Mouse (Mus musculus) ES-E14 (cell line): ENCODE data around the gene Wtap.

Experiments used
- CHD2 ChIP-seq: IDR thresholded peaks from 2 replicates; pipeline ENCODE4 v1.6.1; 2014; ENCODE audit warnings: mild to moderate bottlenecking, low read depth, low read length, inconsistent platforms
- HCFC1 ChIP-seq: IDR thresholded peaks from 2 replicates; pipeline ENCODE4 v1.6.1; 2012; ENCODE audit warnings: low read length, inconsistent platforms, borderline replicate concordance; ENCODE audit not compliant: insufficient read depth
- MAFK ChIP-seq: IDR thresholded peaks from 2 replicates; pipeline ENCODE4 v1.6.1; 2014; ENCODE audit warnings: mild to moderate bottlenecking, low read depth, low read length, inconsistent platforms; ENCODE audit not compliant: insufficient read depth
- ZC3H11A ChIP-seq: IDR thresholded peaks from 2 replicates; pipeline ENCODE4 v1.6.1; 2012; ENCODE audit warnings: low read depth, mild to moderate bottlenecking, inconsistent platforms, low read length, borderline replicate concordance
- ZNF384 ChIP-seq: IDR thresholded peaks from 2 replicates; pipeline ENCODE4 v1.6.1; 2012; ENCODE audit warnings: low read depth, low read length, inconsistent platforms

DNA sequence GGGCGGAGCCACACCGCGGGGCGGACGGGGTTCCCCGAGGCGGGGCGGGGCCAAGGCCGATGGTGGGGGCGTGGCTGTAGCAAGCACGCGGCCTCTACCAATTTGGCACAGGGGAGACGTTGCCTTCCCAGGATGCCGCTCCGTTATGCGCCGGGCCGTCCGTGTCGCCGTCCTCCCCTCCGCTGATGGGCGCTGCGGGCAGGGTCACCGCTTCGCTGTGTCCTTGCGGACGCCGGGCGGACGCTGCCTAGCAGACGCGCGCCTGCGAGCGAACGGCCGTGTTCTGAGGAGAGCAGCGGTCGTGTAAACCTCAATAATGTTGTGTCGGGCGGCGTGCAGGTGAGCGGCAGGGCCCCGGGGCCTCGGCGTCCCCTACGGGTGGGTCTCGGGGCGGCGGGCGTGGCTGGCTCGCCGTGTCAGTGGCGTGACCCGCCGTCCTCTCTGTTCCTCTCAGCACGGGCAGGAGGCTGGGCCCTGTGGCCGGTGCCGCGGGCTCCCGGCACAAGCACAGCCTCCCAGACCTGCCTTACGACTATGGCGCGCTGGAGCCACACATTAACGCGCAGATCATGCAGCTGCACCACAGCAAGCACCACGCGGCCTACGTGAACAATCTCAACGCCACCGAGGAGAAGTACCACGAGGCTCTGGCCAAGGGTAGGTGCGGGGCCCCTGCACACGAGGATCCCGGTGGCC, 13.9 kb upstream of the Wtap start:
- TF ChIP-seq ZNF384 (no peak), HCFC1 (peak; percentile 68; the same call in 1 of the 2 replicates), CHD2 (no peak), ZC3H11A (no peak), MAFK (no peak)
